In the genomic region with DNA sequence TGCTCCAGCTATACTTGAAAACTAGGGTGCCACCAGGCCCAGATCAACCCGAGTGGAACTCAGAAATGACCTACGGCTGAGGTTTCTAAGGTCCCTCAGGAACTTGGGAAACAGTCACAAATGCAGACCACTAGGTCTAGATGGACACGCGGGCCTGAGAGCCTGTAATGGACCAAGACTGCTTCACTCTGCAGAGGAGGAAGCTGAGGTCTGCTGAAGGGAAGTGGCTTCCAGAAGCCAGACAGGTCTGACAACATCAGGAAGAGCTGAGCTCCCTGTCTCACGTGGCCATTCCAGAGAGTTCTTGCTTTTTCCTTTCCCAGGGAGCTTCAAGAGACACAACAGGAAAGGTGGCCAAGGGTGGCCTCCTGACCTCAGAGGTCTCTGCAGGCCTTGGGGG, we compare ENCODE assay signal across 15 mouse cellular contexts. TPM values are rescaled to one million over a fixed set of nuclear protein-coding genes. Genes with fewer than 3 reads are reported as not detected.
"Had no signal": no experiment of that assay in that cellular context is flagged by ENCODE, and none has a peak within 500 bp of the region (broad histone marks: within the 10 kb centered on the region; RNA-seq: fewer than 3 reads in every experiment).

No protein-coding gene starts in this region.

- H3K27ac ChIP-seq: liver, embryonic 15.5 days; midbrain, embryonic 10.5 days; stomach, postnatal 0 days had no signal

- H3K4me2 ChIP-seq: liver, embryonic 11.5 days; liver, embryonic 15.5 days; neural tube, embryonic 15.5 days had no signal

- ATAC-seq: intestine, postnatal 0 days had no signal

- H3K27me3 ChIP-seq: liver, embryonic 15.5 days; neural tube, embryonic 15.5 days had no signal

- H3K9ac ChIP-seq: liver, embryonic 15.5 days; neural tube, embryonic 15.5 days had no signal

- DNase-seq: kidney, adult 8-10 months; kidney, postnatal 25 days; lung, adult 2 months; lung, postnatal 10 days; midbrain, embryonic 14.5 days; right cerebral cortex, adult 18-20 months; right cerebral cortex, postnatal 25 days had no signal

- H3K9me3 ChIP-seq: liver, embryonic 15.5 days; neural tube, embryonic 15.5 days had no signal

- H3K4me1 ChIP-seq: liver, embryonic 15.5 days had no signal

- H3K4me3 ChIP-seq: liver, embryonic 15.5 days; midbrain, embryonic 10.5 days; myocyte; neural tube, embryonic 15.5 days had no signal

RNA-seq across cellular contexts. Expression of a gene that starts 51.0 kb away (rescaled TPM):
- polyA plus RNA-seq: liver, embryonic 11.5 days; liver, embryonic 15.5 days; neural tube, embryonic 11.5 days had no signal
